Mouse (Mus musculus): ENCODE measurements at regions not wholly inside any gene's neighbourhood (a gene's known extent, or its start where the extent isn't known, plus 50 kb on each side); places are given as distances from the start of the nearest gene placed in this dataset.
A peak's percentile ranks its signal among the peaks of the same experiment; 100 is the strongest.

DNA sequence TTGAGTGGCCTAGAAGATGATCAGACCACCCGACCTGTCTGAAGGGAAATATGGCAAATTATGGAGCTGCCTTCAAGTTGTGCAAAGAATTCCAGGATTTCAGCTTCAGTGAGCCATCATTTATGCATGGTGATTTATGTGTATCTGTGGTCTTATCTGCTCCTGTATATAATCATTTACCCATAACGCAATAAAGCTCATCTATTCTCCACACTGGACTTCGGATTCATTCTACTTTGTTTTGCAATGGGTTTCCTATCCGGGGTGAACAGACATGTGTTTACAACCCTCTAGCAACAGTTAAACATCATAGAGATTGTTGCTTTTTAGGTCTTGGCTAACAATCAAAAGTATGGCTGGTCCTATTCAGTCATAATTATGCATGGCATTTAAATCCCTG is 145.1 kb downstream of the Pcdh10 start:
- no peak for ATAC-seq (replicated peaks; ENCODE audit: low read depth, poor library complexity, severe bottlenecking)

DNA sequence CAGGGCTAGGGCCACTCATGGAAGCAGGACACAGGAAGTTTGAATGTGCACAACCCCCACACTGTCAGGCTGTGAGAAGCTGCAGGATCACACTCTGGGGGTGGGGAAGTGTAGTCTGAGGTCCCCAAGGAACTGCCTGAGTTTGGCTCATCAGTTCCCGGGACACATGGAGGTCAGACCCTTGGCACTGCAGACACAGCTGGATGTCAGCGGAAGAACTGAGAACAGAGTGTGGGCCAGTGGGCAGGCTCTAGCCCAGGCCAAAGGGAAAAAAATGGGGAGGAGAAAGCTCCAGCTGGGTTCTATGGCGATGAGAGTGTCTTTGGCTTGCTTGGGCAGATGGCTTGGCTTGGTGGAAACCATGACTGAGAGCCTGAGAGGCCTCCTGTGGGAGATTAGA is 168.9 kb downstream of the Pcdh10 start:
- no peak for ATAC-seq (replicated peaks; ENCODE audit: low read depth, poor library complexity, severe bottlenecking)

DNA sequence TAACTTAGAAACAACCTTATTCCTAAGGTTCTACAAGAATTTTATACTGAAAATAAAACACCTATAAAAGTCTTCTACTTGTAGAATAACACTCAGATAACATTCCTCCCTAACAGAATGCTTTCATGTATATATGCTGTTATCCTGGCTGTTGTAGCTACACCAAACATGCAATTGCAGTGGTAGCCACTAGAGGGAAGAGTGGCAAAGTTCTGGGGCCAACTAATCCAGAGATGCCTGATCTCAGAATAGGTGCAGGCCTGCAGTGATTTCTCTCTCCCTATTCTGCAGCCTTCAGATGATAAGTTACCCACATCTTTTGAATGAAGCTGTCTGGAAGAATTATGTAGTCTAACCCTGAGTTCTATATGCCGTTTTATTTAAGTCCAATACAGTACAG is 177.5 kb downstream of the Pcdh10 start:
- 0 out of 2 replicates have a peak, but pooled peaks have one; percentile 39 for ATAC-seq (replicated peaks; ENCODE audit: low read depth, poor library complexity, severe bottlenecking)

DNA sequence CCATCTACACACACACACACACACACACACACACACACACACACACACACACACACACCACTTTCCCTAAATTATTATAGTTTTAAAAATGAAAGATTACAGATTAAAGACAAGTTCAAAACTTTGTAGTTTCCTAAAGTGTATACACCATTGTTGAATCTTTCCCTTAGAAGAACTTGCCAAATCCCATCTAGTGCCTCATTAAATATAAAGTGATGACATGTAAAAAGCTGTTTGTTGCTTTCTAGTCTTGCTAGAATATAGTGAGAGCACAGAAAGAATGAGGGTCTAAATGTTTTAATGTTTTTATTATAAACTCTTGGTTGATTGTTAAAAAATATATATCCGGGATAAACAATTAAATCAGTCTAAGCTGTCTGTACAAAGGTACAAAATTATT is 194.8 kb downstream of the Pcdh10 start:
- no peak for ATAC-seq (replicated peaks; ENCODE audit: low read depth, poor library complexity, severe bottlenecking)

DNA sequence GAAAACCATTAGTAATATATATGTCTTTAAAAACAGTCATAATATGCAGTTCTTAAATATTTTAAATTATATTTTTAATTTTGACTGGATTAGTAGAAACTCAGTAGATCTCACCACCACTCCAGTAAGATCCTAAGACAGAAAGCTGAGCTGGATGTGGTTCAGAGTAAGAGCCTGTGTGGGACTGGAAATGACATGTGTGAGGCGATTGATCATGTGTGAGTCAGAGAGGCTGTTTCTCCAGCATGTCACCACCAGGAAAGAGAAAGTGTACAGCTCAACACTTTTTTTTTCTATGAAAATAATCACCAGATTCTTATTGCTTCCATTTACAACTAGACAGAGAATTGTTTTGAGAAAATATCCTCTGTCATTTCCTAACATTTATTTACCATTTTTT is 198.8 kb downstream of the Pcdh10 start:
- ATAC-seq (replicated peaks; ENCODE audit: low read depth, poor library complexity, severe bottlenecking) = no peak

DNA sequence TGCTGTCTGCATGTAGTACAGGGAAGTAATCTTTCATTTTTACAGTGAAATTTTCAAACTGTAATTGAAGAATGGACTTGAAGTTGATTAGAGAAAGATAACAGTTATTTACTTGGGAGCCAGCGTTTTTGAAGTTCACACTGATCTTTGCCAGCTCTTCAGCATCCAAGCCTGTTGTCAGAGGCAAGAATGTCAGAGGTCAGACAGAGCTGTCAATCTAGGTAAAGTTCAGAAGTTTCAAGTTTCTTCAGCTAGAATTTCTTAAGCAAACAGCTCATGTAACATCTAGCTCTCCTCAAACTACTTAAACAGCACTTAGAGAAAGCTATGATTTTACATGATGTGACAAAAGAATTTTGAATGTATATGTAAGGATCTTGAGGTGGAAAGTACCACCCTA is 215.4 kb downstream of the Pcdh10 start:
- no peak for ATAC-seq (replicated peaks; ENCODE audit: low read depth, poor library complexity, severe bottlenecking)

DNA sequence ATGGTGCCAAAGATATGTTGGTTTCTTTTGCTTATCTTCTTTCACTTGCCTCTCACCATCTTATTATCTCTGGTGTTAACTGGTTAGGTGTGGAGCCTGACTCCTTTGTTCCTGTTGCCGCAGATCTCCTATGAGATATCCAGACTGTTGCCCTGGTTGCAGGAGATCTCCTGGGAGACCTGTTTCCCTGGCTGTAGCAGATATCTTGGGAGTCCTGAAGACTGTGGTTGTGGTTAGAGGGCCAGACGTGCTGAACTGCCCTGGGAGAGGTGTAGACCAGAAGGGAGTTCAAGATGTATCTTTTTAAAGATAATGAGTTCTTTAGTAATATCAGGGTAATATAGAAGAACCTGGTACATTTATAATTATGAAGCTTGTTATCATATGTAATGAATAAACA is 224.1 kb downstream of the Pcdh10 start:
- no peak for ATAC-seq (replicated peaks; ENCODE audit: low read depth, poor library complexity, severe bottlenecking)

DNA sequence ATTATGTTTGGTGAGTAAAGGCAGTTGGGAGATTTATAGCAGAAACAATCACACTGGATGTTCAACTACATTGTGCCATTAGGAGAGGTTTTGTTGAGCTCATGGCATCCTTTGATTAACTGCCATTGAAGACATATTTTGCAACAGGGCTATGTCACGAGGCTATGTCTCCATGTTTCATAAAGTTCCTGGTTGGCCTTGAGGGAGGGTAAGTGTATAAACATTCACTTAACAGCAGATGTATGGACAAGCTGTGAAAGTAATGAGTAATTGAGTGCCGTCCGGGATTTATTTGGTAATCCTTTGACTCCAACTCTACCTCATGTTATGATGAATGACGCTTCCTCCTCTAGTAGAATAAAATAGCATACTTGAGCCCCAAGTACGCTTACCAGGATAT is 225.0 kb downstream of the Pcdh10 start:
- ATAC-seq (replicated peaks; ENCODE audit: low read depth, poor library complexity, severe bottlenecking) = no peak

DNA sequence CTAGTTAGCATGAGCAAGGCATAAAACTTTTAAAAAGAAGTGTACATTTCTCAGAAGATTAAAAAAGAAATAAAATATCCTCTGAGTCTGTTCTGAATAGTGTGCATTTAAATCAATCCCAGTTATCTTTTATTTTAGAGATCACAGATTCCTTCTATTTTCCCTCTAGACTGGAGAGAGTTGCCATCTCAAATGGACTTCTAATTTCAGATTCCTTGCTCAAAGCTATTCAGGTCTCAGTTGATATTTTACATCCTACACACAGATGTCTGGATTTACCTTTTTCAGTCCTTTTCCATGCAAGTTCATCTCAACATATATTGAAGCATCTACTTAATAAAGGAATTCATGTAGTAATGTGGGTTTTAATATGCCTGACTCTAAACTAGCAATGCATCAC is 242.5 kb downstream of the Pcdh10 start:
- no peak for ATAC-seq (replicated peaks; ENCODE audit: low read depth, poor library complexity, severe bottlenecking)

DNA sequence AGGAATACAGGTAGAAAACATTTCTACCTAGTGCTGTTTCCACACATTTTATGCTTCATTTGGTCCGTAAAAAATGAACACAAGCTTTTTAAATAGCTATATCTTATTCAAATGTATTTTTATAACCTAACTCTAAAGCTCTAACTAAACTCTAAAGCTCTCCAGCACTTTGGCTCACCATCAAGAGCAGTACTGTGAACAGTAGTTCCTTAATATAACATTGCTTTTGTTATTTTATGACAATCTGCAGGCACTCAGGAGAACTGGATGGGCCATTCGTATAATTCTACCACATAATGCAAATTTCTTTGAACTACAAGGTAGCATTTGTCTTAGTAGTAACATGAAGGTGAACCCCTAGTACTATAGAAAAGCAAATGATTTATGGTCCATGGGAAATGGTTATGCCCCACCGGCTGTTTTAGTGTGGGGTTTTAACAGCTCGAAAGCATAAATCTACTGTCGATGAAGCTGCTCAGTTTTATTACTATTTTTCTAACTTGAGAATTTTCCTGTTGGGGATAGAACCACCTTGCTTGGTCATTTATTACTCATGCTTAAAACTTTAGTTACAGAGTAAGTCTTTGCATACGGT is 267.8 kb downstream of the Pcdh10 start:
- no peak for ATAC-seq (replicated peaks; ENCODE audit: low read depth, poor library complexity, severe bottlenecking)

DNA sequence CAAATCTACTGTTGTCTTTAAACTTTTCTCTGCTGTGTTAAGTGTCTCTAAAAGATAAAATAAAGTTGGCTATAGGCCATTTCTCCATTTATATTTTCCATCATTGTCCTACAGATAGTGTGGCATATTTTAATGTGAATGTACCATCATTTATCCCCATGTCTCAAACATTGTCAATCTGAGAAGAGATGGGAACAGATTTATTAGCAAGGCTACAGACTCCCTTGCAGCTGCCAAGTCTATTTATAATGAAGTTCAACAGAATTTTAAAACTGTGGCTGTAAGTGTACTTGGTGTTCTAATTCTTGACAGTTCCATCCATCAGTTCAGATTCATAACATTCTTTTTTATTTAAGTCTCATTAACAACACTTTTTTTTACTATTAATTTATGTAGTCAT is 271.2 kb downstream of the Pcdh10 start:
- no peak for ATAC-seq (replicated peaks; ENCODE audit: low read depth, poor library complexity, severe bottlenecking)

DNA sequence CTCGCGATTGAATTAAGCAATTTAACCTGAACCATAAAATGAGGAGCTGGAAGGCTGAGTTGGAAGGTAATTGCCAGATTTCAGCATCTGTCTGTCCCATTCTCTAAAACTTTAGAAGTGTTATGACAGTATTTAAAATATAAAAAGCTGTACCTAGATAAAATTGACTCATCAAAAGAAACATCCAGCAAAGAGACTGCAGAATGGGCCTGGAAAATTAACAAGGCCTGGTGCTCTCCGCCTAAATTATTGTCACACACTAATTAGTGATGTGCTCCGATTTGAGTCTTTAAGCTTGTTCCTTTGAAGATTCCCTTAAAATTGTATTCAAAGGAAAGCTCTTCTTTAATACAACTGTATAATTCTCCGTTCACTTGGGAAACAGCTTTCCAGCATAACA is 278.8 kb downstream of the Pcdh10 start:
- no peak for ATAC-seq (replicated peaks; ENCODE audit: low read depth, poor library complexity, severe bottlenecking)

DNA sequence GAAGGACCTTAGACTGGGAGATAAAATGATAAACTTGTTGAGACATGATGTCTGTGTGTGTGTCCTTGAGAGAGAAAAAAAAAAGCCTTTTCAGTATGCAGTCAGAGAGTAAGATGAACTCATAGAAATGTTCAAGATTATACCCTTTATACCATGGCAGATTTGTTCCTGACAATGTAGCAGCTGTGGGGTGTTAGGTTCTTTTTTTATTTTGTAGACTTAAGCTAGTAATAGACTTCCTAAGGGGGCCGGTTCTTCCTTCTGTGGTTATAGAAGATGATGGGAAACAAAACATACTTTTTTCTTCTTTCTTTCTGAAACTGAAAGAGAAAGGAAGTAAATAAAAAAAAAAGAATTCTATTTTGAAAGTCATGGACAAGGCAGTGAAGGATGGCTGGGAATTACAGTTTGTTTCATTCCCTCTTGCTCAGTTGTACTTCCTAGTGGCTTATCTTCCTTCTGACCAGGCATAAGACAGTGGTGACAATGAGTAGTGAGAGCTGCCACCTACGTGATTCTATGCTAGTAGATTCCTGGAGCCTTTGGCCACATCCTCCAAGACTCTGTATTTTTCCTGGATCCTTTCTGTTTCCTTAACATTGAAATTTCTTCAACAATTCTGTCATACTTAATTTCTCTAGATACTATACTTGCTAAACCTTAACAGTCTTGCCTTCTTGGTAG is 280.0 kb downstream of the Pcdh10 start:
- no peak for ATAC-seq (replicated peaks; ENCODE audit: low read depth, poor library complexity, severe bottlenecking)

DNA sequence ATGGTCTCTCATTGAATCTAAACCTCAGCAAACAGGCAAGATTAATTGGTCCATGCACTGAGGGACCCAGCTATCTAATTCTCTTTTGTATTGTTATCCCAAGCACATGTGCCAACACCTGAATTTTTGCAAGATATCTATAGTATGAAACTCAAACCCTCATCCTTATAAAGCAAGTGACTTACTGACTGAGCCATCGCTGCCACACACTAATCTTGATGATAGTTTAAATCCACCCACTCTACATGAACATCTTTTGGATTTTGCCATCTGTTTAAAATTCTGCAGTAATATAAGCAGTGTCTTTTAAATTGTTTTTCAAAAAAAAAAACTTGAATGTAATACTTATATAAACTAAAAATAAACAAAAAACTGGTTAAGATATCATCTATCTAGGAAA is 280.9 kb downstream of the Pcdh10 start:
- no peak for ATAC-seq (replicated peaks; ENCODE audit: low read depth, poor library complexity, severe bottlenecking)

DNA sequence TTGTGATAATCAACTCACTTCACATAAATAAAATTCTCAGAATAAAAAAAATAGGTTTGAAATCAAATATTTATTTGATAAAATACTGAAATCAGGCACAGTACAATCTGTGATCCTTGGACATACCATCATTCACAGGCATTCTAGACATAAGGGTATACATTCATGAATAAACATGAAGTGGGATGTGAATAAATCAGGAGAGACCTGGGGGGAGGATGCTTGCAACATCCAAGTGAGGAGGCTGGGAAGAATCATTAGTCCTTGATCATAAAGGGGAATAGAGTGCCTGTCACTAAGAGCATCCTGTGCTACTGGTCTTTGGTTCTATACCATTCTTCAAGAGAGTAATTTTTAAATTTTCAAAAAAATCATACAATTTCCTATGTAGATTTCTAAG is 292.2 kb downstream of the Pcdh10 start:
- no peak for ATAC-seq (replicated peaks; ENCODE audit: low read depth, poor library complexity, severe bottlenecking)

DNA sequence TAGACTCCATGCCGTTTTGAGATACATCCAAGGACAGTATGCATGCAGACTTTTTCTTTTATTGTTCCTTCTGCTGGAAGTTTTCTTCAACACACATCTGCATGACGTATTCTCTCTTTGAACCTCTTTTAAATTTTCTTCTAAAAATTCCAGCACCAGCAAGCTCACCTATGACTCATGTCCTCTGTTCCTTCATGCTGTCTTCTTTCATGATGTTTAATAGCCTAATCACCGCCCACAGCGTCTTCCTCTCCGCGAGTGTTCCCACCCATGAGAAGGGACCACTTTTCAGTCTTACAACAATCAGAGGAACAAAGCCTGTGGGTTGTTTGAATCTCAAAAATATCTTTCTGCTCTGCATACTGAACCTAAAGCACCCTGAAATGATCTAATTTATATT is 299.5 kb downstream of the Pcdh10 start:
- no peak for ATAC-seq (replicated peaks; ENCODE audit: low read depth, poor library complexity, severe bottlenecking)

DNA sequence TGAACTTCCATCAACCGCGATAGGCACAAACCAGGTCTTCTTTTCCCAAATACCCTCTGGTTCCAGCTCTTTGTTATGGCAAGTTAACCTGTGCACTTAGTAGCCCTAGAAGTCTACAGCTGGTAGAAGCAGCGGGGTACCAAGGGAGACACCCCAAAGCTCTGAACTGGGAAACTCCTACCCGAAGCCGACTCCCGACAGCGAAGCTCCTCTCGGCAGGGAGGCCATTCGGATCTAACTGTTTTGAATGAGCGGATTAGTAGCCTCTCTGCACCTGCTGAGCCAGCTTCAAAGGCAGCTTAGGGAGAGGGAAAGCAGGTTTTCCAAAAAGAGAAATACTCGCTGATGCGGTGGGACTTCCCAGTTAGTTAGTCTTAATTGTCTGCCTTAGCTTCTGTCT is 303.2 kb downstream of the Pcdh10 start:
- ATAC-seq (replicated peaks; ENCODE audit: low read depth, poor library complexity, severe bottlenecking) = no peak

DNA sequence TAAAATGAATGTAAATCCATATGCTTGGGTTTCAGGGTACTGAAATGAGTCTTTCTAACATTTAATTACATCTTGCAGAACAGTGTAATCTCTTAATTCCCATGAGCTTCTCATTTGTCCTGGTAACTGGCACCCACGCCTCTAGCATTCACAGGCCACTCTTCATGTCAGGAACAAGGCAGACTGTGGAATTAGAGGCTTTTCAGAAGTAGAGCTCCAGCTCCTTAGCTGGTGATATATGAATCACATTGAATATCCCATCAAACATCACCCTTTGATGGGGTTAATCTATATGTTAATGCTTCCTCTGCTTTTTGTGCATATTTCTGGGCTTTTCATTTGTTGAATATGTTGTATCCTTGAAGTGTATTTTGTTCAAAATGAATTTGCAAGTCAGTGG is 329.7 kb downstream of the Pcdh10 start:
- no peak for ATAC-seq (replicated peaks; ENCODE audit: low read depth, poor library complexity, severe bottlenecking)

Measured in common myeloid progenitor, adult 5-6 weeks (primary cell).